Mouse (Mus musculus): ENCODE measurements around the gene Gng8. TPM values are rescaled to one million over a fixed set of nuclear protein-coding genes. Genes with fewer than 3 reads are reported as not detected.
A peak's percentile ranks its signal among the peaks of the same experiment; 100 is the strongest.

Gng8 gene
- polyA plus RNA-seq, 1 experiment from 2014 or later: 6.8 TPM

DNA sequence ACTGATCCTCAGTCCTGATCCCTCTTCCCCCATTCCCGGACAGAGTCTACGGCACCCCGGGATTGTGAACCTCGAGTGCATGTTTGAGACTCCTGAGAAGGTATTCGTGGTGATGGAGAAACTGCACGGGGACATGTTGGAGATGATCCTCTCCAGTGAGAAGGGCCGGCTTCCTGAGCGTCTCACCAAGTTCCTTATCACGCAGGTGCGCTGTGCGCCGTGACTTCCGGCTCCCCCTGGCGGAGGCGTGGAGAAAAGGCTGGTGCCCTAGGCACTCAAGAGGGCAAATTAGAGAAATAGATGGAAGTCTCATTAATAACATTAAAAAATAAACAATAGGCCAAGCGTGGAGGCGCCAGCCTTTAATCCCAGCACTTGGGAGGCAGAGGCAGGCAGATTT, 33.2 kb upstream of the Gng8 start:
- WGBS: 24% methylated on average over 17 of the region's 17 CpGs
- no peaks in the 10 kb centered on the region for H3K27me3 ChIP-seq
- H3K4me2 ChIP-seq: 0 out of 2 replicates have a peak overlapping the region, but pooled peaks have one; percentile 12
- no peak overlapping the region for H3K9ac ChIP-seq
- H3K4me3 ChIP-seq (replicated peaks): no peak overlapping the region
- no peaks in the 10 kb centered on the region for H3K9me3 ChIP-seq (replicated peaks)
- H3K4me1 ChIP-seq: no peaks in the 10 kb centered on the region
- H3K36me3 ChIP-seq: peaks cover 85% of the 10 kb centered on the region
- ATAC-seq (replicated peaks; ENCODE audit: low FRiP score): no peak
- H3K27ac ChIP-seq: no peak overlapping the region

DNA sequence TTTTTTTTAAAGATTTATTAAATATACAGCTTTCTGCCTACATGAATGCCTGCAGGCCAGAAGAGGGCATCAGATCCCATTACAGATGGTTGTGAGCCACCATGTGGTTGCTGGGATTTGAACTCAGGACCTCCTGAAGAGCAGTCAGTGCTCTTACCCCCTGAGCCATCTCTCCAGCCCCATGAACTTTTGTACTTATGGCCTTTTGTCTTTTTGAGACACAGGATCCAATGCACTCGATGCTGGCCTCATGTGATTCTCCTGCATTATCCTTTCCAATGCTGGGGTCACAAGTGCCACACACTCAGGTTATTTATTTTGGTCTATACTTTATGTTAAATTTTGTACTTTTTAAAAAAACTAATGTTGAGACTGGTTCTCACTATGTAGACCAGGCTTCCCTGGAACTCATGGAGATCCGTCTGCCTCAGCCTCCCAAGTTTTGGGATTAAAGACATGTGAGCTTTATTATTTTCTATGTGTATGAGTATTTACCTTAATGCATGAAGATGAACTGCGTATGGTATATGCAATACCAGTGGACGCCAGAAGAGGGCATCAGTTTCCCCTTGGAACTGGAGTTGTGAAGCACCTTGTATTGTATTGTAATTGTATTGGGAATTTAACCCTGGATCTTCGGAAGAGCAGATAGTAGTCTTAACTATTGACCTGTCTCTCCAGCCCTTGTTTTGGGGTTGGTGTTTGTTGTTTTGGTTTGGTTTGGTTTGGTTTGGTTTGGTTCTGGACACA, 31.5 kb upstream of the Gng8 start:
- no peak overlapping the region for H3K9ac ChIP-seq
- no peak overlapping the region for H3K27ac ChIP-seq
- H3K27me3 ChIP-seq: no peaks in the 10 kb centered on the region
- no peak overlapping the region for H3K4me2 ChIP-seq
- no peak overlapping the region for H3K4me3 ChIP-seq (replicated peaks)
- H3K4me1 ChIP-seq: no peaks in the 10 kb centered on the region
- H3K36me3 ChIP-seq: peaks cover 84% of the 10 kb centered on the region
- WGBS: 39% methylated on average over 5 of the region's 5 CpGs
- ATAC-seq (replicated peaks; ENCODE audit: low FRiP score): no peak
- no peaks in the 10 kb centered on the region for H3K9me3 ChIP-seq (replicated peaks)

DNA sequence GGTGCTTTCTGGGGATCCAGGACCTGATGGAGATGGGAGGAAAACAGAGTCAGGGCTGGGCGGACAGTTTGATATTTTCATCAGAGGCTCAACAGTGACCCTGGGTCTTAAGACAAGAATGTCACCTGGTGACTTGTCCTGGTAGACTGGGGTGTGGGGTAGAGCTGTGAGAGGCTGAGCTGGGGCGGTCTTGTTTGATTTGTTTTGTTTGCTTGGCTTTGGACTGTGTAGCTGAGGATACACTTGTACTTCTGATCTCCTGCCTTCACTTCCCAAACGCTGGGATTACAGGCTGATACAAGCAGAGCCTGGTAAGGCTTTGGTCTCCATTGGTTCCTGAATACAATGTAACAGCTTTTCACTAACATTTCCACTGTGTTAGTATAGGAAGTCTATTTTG, 24.1 kb upstream of the Gng8 start:
- Histone ChIP-seq H3K27ac (no peak overlapping the region), H3K4me3 (replicated peaks) (no peak overlapping the region), H3K4me1 (peaks cover 10% of the 10 kb centered on the region), H3K9me3 (replicated peaks) (no peaks in the 10 kb centered on the region), H3K36me3 (peaks cover 72% of the 10 kb centered on the region), H3K27me3 (no peaks in the 10 kb centered on the region), H3K9ac (no peak overlapping the region), H3K4me2 (no peak overlapping the region)
- no peak for ATAC-seq (replicated peaks; ENCODE audit: low FRiP score)
- 87% methylated on average over 3 of the region's 3 CpGs for WGBS

- H3K4me1 ChIP-seq: peaks cover 10% of the 10 kb centered on the region
- H3K9ac ChIP-seq: no peak overlapping the region
- H3K36me3 ChIP-seq: peaks cover 54% of the 10 kb centered on the region
- H3K9me3 ChIP-seq (replicated peaks): no peaks in the 10 kb centered on the region
- peak overlapping the region; percentile 30 for H3K4me3 ChIP-seq (replicated peaks)
- peak; percentile 93 for ATAC-seq (replicated peaks; ENCODE audit: low FRiP score)
- no peaks in the 10 kb centered on the region for H3K27me3 ChIP-seq
- H3K27ac ChIP-seq: peak overlapping the region; percentile 30; the same call in 1 of the 2 replicates
- peak overlapping the region; percentile 52 for H3K4me2 ChIP-seq
- WGBS: 20% methylated on average over 16 of the region's 16 CpGs
These were observed 22.1 kb upstream of the Gng8 start for GRCm38 (mm10) chr7:16869497-16869896.

- H3K36me3 ChIP-seq: peaks cover 36% of the 10 kb centered on the region; the same call in 1 of the 2 replicates
- no peak overlapping the region for H3K27ac ChIP-seq
- H3K4me1 ChIP-seq: peaks cover 22% of the 10 kb centered on the region
- WGBS: 81% methylated on average over 10 of the region's 10 CpGs
- H3K9ac ChIP-seq: no peak overlapping the region
- H3K4me3 ChIP-seq (replicated peaks): no peak overlapping the region
- no peaks in the 10 kb centered on the region for H3K9me3 ChIP-seq (replicated peaks)
- no peaks in the 10 kb centered on the region for H3K27me3 ChIP-seq
- H3K4me2 ChIP-seq: no peak overlapping the region
- no peak for ATAC-seq (replicated peaks; ENCODE audit: low FRiP score)
These were observed 20.0 kb upstream of the Gng8 start for GRCm38 (mm10) chr7:16871600-16871999.

- no peak for ATAC-seq (replicated peaks; ENCODE audit: low FRiP score)
- WGBS: 90% methylated on average over 9 of the region's 9 CpGs
- H3K27ac ChIP-seq: no peak overlapping the region
- H3K4me2 ChIP-seq: no peak overlapping the region
- H3K9ac ChIP-seq: no peak overlapping the region
- H3K27me3 ChIP-seq: no peaks in the 10 kb centered on the region
- H3K9me3 ChIP-seq (replicated peaks): no peaks in the 10 kb centered on the region
- H3K4me1 ChIP-seq: peaks cover 30% of the 10 kb centered on the region
- peaks cover 32% of the 10 kb centered on the region; the same call in 1 of the 2 replicates for H3K36me3 ChIP-seq
- H3K4me3 ChIP-seq (replicated peaks): no peak overlapping the region
These were observed 19.1 kb upstream of the Gng8 start for GRCm38 (mm10) chr7:16872478-16872877.

DNA sequence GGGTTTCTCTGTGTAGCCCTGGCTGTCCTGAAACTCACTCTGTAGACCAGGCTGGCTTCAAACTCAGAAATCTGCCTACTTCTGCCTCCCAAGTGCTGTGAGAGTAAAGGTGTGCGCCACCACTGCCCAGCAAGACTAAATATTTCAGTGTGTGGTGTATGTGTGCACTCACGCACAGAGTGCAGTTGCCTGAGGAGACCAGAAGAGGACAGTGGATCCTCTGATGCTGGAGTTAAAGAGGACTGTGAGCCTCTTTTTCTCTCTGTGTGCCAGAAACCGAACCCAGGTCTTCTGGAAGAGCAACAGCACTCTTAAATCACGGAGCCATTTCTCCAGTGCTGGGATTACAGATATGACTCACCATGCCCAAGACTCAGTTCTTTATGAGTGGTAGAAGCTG, 18.2 kb upstream of the Gng8 start:
- ATAC-seq (replicated peaks; ENCODE audit: low FRiP score): no peak
- H3K4me2 ChIP-seq: no peak overlapping the region
- H3K4me3 ChIP-seq (replicated peaks): no peak overlapping the region
- H3K27me3 ChIP-seq: no peaks in the 10 kb centered on the region
- H3K36me3 ChIP-seq: peaks cover 28% of the 10 kb centered on the region; the same call in 1 of the 2 replicates
- WGBS: 88% methylated on average over 4 of the region's 4 CpGs
- peaks cover 30% of the 10 kb centered on the region for H3K4me1 ChIP-seq
- H3K9me3 ChIP-seq (replicated peaks): no peaks in the 10 kb centered on the region
- H3K27ac ChIP-seq: no peak overlapping the region
- H3K9ac ChIP-seq: no peak overlapping the region

DNA sequence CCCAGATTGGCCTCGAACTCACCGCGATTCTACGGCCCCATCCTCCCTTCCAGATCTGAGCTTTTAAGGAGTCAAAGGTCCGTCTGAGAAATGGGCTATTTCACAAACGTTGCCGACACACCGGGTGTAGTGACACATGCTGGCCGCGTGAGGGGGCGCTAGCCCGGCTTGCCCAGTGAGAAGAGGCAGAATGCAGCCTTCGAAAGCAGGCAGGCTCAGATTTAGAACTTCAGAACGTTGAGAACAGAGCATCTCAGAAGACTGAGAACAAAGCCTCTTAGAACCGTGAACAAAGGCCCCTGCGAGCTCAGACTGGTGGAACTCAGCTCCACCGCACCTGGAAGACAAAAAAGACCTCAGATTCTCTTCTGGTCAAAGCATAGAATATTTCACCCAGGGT, 17.4 kb upstream of the Gng8 start:
- Histone ChIP-seq H3K4me2 (peak overlapping the region; percentile 96), H3K27me3 (no peaks in the 10 kb centered on the region), H3K36me3 (peaks cover 24% of the 10 kb centered on the region; the same call in 1 of the 2 replicates), H3K9ac (peak overlapping the region; percentile 38), H3K27ac (peak overlapping the region; percentile 95), H3K4me1 (peaks cover 37% of the 10 kb centered on the region), H3K9me3 (replicated peaks) (no peaks in the 10 kb centered on the region), H3K4me3 (replicated peaks) (peak overlapping the region; percentile 81)
- no peak for ATAC-seq (replicated peaks; ENCODE audit: low FRiP score)
- 4% methylated on average over 17 of the region's 17 CpGs for WGBS

- H3K4me3 ChIP-seq (replicated peaks): peak overlapping the region; percentile 81
These were observed 16.8 kb upstream of the Gng8 start for GRCm38 (mm10) chr7:16874756-16875309.

DNA sequence AGATGAGACGGTGACA, 16.5 kb upstream of the Gng8 start, which contains the start of gene Dact3:
Dact3 (plus strand) TSS at position 8 of the 16 bp plus-strand sequence.
- H3K36me3 ChIP-seq: peaks cover 17% of the 10 kb centered on the region; the same call in 1 of the 2 replicates
- 0% methylated on average over 1 of the region's 1 CpGs for WGBS
- peak within 1 kb of the TSS; percentile 81 for H3K9ac ChIP-seq
- H3K27ac ChIP-seq: peak within 1 kb of the TSS; percentile 95
- H3K4me1 ChIP-seq: peaks cover 38% of the 10 kb centered on the region
- ATAC-seq (replicated peaks; ENCODE audit: low FRiP score): no peak
- no peaks in the 10 kb centered on the region for H3K9me3 ChIP-seq (replicated peaks)
- H3K27me3 ChIP-seq: no peaks in the 10 kb centered on the region
- peak within 1 kb of the TSS; percentile 96 for H3K4me2 ChIP-seq
- H3K4me3 ChIP-seq (replicated peaks): peak within 1 kb of the TSS; percentile 81

More at GRCm38 (mm10) chr7:16874756-16875309, 16.8 kb upstream of the Gng8 start:
- Histone ChIP-seq H3K4me1 (peaks cover 37% of the 10 kb centered on the region), H3K27me3 (no peaks in the 10 kb centered on the region), H3K4me2 (peak overlapping the region; percentile 96), H3K27ac (peak overlapping the region; percentile 95), H3K9me3 (replicated peaks) (no peaks in the 10 kb centered on the region), H3K9ac (peak overlapping the region; percentile 81), H3K36me3 (peaks cover 19% of the 10 kb centered on the region; the same call in 1 of the 2 replicates)
- WGBS: under 1% methylated on average over 33 of the region's 33 CpGs
- peak; percentile 97 for ATAC-seq (replicated peaks; ENCODE audit: low FRiP score)

DNA sequence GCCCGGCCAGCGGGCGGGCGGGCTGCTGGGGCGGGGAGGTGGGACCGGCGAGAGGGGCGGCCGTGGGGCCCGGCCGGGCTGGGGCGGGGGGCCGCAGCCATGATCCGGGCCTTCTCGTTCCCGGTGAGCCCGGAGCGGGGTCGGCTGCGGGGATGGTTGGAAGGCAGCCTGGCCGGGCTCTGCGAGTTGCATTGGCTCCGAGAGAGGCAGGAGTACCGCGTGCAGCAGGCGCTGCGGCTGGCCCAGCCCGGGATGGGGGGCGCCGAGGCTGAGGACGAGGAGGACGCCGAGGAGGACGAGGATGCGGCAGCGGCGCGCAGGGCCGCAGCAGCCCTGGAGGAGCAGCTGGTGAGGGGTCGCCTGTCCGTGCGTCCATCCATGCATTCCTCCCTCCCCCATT, 16.3 kb upstream of the Gng8 start:
- H3K27ac ChIP-seq: peak overlapping the region; percentile 81
- no peaks in the 10 kb centered on the region for H3K9me3 ChIP-seq (replicated peaks)
- H3K27me3 ChIP-seq: no peaks in the 10 kb centered on the region
- peak overlapping the region; percentile 81 for H3K9ac ChIP-seq
- peaks cover 17% of the 10 kb centered on the region; the same call in 1 of the 2 replicates for H3K36me3 ChIP-seq
- peak; percentile 35; the same call in 1 of the 2 replicates for ATAC-seq (replicated peaks; ENCODE audit: low FRiP score)
- peak overlapping the region; percentile 96 for H3K4me2 ChIP-seq
- H3K4me1 ChIP-seq: peaks cover 40% of the 10 kb centered on the region
- peak overlapping the region; percentile 81 for H3K4me3 ChIP-seq (replicated peaks)
- 2% methylated on average over 32 of the region's 42 CpGs for WGBS

DNA sequence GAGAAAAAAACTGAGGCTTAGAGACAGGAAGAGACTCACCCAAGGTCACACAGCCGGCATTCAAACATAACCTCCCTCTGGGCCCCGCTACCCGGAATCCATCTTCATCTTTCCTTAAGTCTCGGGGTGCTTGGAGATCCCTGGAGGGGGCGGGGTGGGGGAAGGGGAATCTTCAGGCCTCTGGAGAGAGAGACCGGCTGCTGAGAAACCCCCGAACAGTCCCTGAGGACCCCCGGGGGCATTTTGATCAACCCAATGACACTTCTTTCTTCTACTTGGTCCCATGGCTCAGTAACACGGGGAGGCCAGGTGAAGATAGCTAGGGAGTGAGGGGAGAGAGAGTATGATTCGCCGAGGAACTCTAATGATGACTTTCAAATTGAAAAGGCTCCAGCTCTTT, 15.6 kb upstream of the Gng8 start:
- H3K9ac ChIP-seq: peak overlapping the region; percentile 81
- no peak for ATAC-seq (replicated peaks; ENCODE audit: low FRiP score)
- WGBS: 8% methylated on average over 11 of the region's 11 CpGs
- H3K4me1 ChIP-seq: peaks cover 45% of the 10 kb centered on the region
- peaks cover 13% of the 10 kb centered on the region; the same call in 1 of the 2 replicates for H3K36me3 ChIP-seq
- peak overlapping the region; percentile 81 for H3K27ac ChIP-seq
- no peaks in the 10 kb centered on the region for H3K9me3 ChIP-seq (replicated peaks)
- H3K27me3 ChIP-seq: no peaks in the 10 kb centered on the region
- H3K4me2 ChIP-seq: peak overlapping the region; percentile 96
- H3K4me3 ChIP-seq (replicated peaks): peak overlapping the region; percentile 81

Measured in kidney, embryonic 15.5 days (tissue).